Mouse (Mus musculus) lung, postnatal 0 days (tissue): ENCODE results near the gene Gm49673.
"Not testable (repeated sequence)": the region's sequence is repeated elsewhere in the genome, so short reads cannot be mapped to it uniquely, and the experiment has no call there.

Experiments
- CTCF ChIP-seq: IDR thresholded peaks from 2 replicates; pipeline ENCODE4 v1.5.1; 2016; ENCODE audit warnings: antibody characterized with exemption, mild to moderate bottlenecking
- EP300 ChIP-seq: IDR thresholded peaks from 2 replicates; pipeline ENCODE4 v1.6.1; 2016; ENCODE audit warnings: antibody characterized with exemption, mild to moderate bottlenecking, control low read depth

DNA sequence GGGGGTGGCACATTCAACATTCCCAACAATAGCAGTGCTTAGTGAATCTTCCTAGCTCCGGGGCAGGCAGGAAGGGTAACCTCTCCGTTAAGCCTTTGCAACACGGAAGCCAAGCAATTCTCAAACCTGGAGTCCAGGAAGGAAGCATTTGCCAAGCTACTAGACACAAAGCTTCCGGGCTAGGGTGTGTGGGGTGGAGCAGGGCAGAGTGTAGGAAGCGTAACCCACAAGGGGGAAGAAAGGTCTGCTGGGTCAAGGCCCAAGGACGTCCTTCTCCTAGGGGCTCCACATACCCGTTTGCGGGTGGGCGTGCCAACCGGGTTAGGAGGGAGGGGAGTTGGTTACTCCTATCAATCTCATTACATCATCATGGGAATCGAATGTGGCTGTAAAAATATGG lies 31.2 kb downstream of the Gm49673 start:
- not testable (repeated sequence) for TF ChIP-seq CTCF, EP300
